12 mouse cellular contexts compared by ENCODE assay signal in the genomic region with DNA sequence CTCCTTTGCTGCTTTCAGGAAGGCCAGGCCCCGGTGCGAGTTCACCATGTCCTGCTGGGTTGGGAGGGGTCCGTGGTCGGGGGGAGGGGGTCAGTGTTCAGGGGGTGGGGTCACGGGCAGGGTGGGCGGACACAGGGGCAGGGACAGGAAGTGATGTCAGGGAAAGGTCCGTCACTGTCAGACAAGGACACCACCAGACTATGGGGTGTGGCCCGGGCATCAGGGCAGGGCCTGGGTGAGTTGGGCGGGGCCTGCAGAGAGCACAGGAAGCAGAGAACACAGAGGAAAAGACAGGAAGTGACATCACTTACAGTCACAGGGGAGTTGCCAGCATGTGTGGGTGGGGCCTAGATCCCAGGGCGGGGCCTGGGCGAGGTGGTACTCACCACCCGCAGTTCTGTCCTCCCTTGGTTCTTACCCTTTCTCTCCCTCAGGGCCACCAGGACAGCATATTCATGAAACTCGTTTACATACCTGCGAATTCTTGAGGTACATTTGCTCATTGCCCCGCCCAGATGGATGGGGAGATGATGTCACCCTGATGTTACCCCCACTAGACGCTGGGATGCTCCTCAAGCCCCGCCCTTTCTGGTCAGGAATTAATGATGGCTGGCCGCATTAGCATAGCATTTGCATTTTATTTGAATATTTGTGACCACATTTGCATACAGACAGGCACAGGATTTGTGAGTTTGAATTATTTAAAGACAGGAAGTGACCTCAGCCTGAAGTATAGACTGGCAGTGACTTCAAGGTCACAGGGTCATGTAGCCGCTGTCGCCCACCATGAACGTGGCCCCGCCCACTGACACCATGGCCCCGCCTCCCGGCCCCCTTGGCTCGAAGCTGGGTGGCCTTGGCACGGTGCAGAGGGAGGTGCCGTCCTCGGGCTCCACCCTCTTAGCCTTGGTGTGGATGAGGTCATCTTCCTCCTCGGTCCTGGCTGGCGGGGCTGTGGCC. TPM values are rescaled to one million over a fixed set of nuclear protein-coding genes. Genes with fewer than 3 reads are reported as not detected.
A peak's percentile ranks its signal among the peaks of the same experiment; 100 is the strongest.
DNase-seq lines count a peak whose midpoint lies in the region; ATAC-seq lines count a peak whose summit lies in the region.
"Had no signal": no experiment of that assay in that cellular context is flagged by ENCODE, and none has a peak within 500 bp of the region (broad histone marks: within the 10 kb centered on the region; RNA-seq: fewer than 3 reads in every experiment).

No protein-coding gene starts in this region.

- H3K36me3 ChIP-seq in liver, embryonic 13.5 days = peaks cover 40% of the 10 kb centered on the region
- peaks cover 55% of the 10 kb centered on the region for H3K36me3 ChIP-seq in liver, embryonic 12.5 days
- peaks cover 9% of the 10 kb centered on the region for H3K36me3 ChIP-seq in splenic B cell, adult 2 months (ENCODE audit: control insufficient read depth, insufficient read depth, low read length, poor library complexity, severe bottlenecking)

- no peak overlapping the region for H3K27ac ChIP-seq in liver, embryonic 13.5 days
- H3K27ac ChIP-seq in liver, embryonic 12.5 days = no peak overlapping the region
- H3K27ac ChIP-seq: embryonic facial prominence, embryonic 12.5 days; hindbrain, embryonic 15.5 days; liver, embryonic 15.5 days had no signal

- peaks cover 57% of the 10 kb centered on the region for H3K9me3 ChIP-seq in liver, embryonic 13.5 days (replicated peaks)
- peaks cover 72% of the 10 kb centered on the region for H3K9me3 ChIP-seq in liver, embryonic 12.5 days (replicated peaks)

- no peak overlapping the region for H3K4me2 ChIP-seq in liver, embryonic 13.5 days
- no peak overlapping the region for H3K4me2 ChIP-seq in liver, embryonic 12.5 days
- H3K4me2 ChIP-seq: embryonic facial prominence, embryonic 12.5 days; hindbrain, embryonic 15.5 days; liver, embryonic 15.5 days had no signal

- H3K4me1 ChIP-seq in liver, embryonic 13.5 days (replicated peaks) = peaks cover 20% of the 10 kb centered on the region
- H3K4me1 ChIP-seq in liver, embryonic 12.5 days = peaks cover 17% of the 10 kb centered on the region
- H3K4me1 ChIP-seq: embryonic facial prominence, embryonic 12.5 days; hindbrain, embryonic 15.5 days had no signal

- no peak overlapping the region for H3K4me3 ChIP-seq in liver, embryonic 13.5 days (replicated peaks)
- H3K4me3 ChIP-seq in liver, embryonic 12.5 days = no peak overlapping the region
- H3K4me3 ChIP-seq: embryonic facial prominence, embryonic 12.5 days; hindbrain, embryonic 15.5 days; liver, embryonic 15.5 days had no signal

- 76% methylated on average over 30 of the region's 30 CpGs for WGBS in liver, embryonic 13.5 days (ENCODE audit: insufficient replicate concordance)
- 77% methylated on average over 30 of the region's 30 CpGs for whole genome bisulfite sequencing in liver, embryonic 12.5 days (ENCODE audit: insufficient replicate concordance)

- no peak for ATAC-seq in liver, embryonic 13.5 days (ENCODE audit: low read depth)
- no peak for ATAC-seq in liver, embryonic 12.5 days
- no peak for ATAC-seq in granulocyte monocyte progenitor cell, adult 5-6 weeks (replicated peaks; ENCODE audit: poor library complexity, severe bottlenecking)
- ATAC-seq: Patski had no signal

- H3K9ac ChIP-seq in liver, embryonic 13.5 days = no peak overlapping the region
- H3K9ac ChIP-seq in liver, embryonic 12.5 days = no peak overlapping the region
- H3K9ac ChIP-seq: embryonic facial prominence, embryonic 12.5 days; hindbrain, embryonic 15.5 days; liver, embryonic 15.5 days had no signal

- H3K27me3 ChIP-seq in liver, embryonic 13.5 days = no peaks in the 10 kb centered on the region
- H3K27me3 ChIP-seq in liver, embryonic 12.5 days (replicated peaks) = no peaks in the 10 kb centered on the region
- no peaks in the 10 kb centered on the region for H3K27me3 ChIP-seq in splenic B cell, adult 2 months (ENCODE audit: control insufficient read depth, insufficient read depth, low read length, poor library complexity, severe bottlenecking)
- H3K27me3 ChIP-seq: embryonic facial prominence, embryonic 12.5 days; hindbrain, embryonic 15.5 days; liver, embryonic 15.5 days; Patski had no signal

- peak; percentile 1 for DNase-seq in embryo, embryonic 9.5 days (ENCODE audit: extremely low spot score)
- no peak for DNase-seq in embryo, embryonic 10 days (ENCODE audit: low spot score)
- peak; percentile 10 for DNase-seq in liver, embryonic 13.5 days
- DNase-seq in T-cell, adult 2 months (ENCODE audit: low spot score) = peak; percentile 51
- DNase-seq in splenic B cell, adult 2 months (ENCODE audit: low read depth, low spot score) = peak; percentile 60
- no peak for DNase-seq in heart, adult 9 months (ENCODE audit: low spot score in 2 of 2)

RNA-seq across cellular contexts. Expression of a gene that starts 4.4 kb away (rescaled TPM):
- 4.8 and 5.3 TPM in 2 replicates for polyA plus RNA-seq in liver, embryonic 13.5 days (2015; fragmentation: Nextera tagmentation; extraction: Ambion mirVana)
- 7.2 and 7.6 TPM in 2 replicates for polyA plus RNA-seq in liver, embryonic 12.5 days (2016; fragmentation: Nextera tagmentation; extraction: Ambion mirVana)
- total RNA-seq in granulocyte monocyte progenitor cell, adult 5-6 weeks (2014; fragmentation: Nextera tagmentation) = 7.5 and 25.7 TPM in 2 replicates
- 18.1 and 23.7 TPM in 2 replicates for total RNA-seq in granulocyte monocyte progenitor cell, adult 5-6 weeks (2017)

Comparison
In these comparisons a context has a peak if more than half of its experiments do, and no peak if none do; other contexts are left out.
1. DNase-seq: peak in embryo, embryonic 9.5 days (single experiment), liver, embryonic 13.5 days (single experiment), T-cell, adult 2 months (single experiment) and splenic B cell, adult 2 months (single experiment); none in embryo, embryonic 10 days (single experiment) and heart, adult 9 months (0 of 2).